Mouse (Mus musculus) midbrain, embryonic 16.5 days (tissue): ENCODE measurements at regions not wholly inside any gene's neighbourhood (a gene's known extent, or its start where the extent isn't known, plus 50 kb on each side); places are given as distances from the start of the nearest gene placed in this dataset.

Experiments
- ATAC-seq: fragments of 200-750 bp; cut with Nextera tagmentation; 2 replicates; pipeline ENCODE4 v1.8.0; 2017; ENCODE audit warnings: moderate TSS enrichment
- H3K27ac ChIP-seq: fragments of 300-500 bp; sonication (generic); 2 replicates; pipeline ENCODE4 v1.5.1; 2014; ENCODE audit warnings: mild to moderate bottlenecking, low read length, mixed read lengths
- H3K27me3 ChIP-seq: fragments of 300-500 bp; sonication (generic); 2 replicates; pipeline ENCODE4 v1.6.1; 2014; ENCODE audit warnings: low read depth, low read length, mixed read lengths; ENCODE audit not compliant: control insufficient read depth, insufficient read depth
- H3K36me3 ChIP-seq: fragments of 300-500 bp; sonication (generic); 2 replicates; pipeline ENCODE4 v1.6.1; 2014; ENCODE audit warnings: mild to moderate bottlenecking, low read length, moderate library complexity, mixed read lengths; ENCODE audit not compliant: control insufficient read depth, insufficient read depth
- H3K4me1 ChIP-seq: fragments of 300-500 bp; sonication (generic); 2 replicates; pipeline ENCODE4 v1.6.1; 2014; ENCODE audit warnings: mild to moderate bottlenecking, low read length, mixed read lengths; ENCODE audit not compliant: control insufficient read depth, insufficient read depth
- H3K4me2 ChIP-seq: fragments of 300-500 bp; sonication (generic); 2 replicates; pipeline ENCODE4 v1.6.1; 2014; ENCODE audit warnings: mild to moderate bottlenecking, low read length, mixed read lengths
- H3K4me3 ChIP-seq: fragments of 300-500 bp; sonication (generic); 2 replicates; pipeline ENCODE4 v1.5.1; 2014; ENCODE audit warnings: low read depth, mild to moderate bottlenecking, low read length, moderate library complexity, mixed read lengths
- H3K9ac ChIP-seq: fragments of 300-500 bp; sonication (generic); 2 replicates; pipeline ENCODE4 v1.6.1; 2014; ENCODE audit warnings: low read depth, low read length, mixed read lengths
- H3K9me3 ChIP-seq: fragments of 300-500 bp; sonication (generic); replicated peaks from 2 replicates; pipeline ENCODE4 v1.6.1; 2014; ENCODE audit warnings: mild to moderate bottlenecking, low read length, mixed read lengths; ENCODE audit not compliant: control insufficient read depth, poor library complexity, severe bottlenecking
- WGBS: fragments of 180-500 bp; shearing (Covaris S2); extraction: QIAGEN DNeasy Blood & Tissue Kit; methylation state at CpG from one replicate; pipeline ENCODE4 v1.1.7; 2014; 5-methylcytosine and 5-hydroxymethylcytosine counted together

GRCm38 (mm10) chr9:31794911-31795310 is 118.4 kb downstream of the Barx2 start:
- Histone ChIP-seq H3K4me3 (no peak overlapping the region), H3K27ac (no peak overlapping the region), H3K4me1 (no peaks in the 10 kb centered on the region), H3K36me3 (no peaks in the 10 kb centered on the region), H3K9ac (no peak overlapping the region), H3K4me2 (no peak overlapping the region), H3K27me3 (no peaks in the 10 kb centered on the region), H3K9me3 (0 out of 2 replicates have a peak, but pooled peaks cover 3% of the 10 kb centered on the region)
- 94% methylated on average over 2 of the region's 2 CpGs for WGBS
- no peak for ATAC-seq

DNA sequence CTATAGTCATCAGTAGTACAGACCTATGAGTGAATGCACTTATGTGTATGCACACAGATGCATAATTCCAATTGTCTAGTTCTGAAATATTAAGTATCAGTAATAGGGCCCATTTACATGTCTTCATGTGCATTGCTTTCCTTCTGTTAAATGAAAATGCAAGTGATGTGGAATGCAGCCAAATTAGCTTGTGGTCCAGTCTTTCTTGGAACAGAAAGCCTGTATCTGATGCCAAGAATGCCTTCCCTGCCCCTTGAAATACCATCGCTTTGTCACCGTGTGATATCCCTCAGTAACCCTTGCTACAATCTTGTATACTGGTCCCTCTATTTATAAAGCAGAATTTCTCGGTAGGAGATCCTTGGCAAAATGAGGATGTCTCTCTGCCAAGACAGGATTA is 137.3 kb downstream of the Barx2 start:
- H3K4me2 ChIP-seq: no peak overlapping the region
- no peak for ATAC-seq
- no peaks in the 10 kb centered on the region for H3K36me3 ChIP-seq
- H3K9ac ChIP-seq: no peak overlapping the region
- no peaks in the 10 kb centered on the region for H3K27me3 ChIP-seq
- WGBS: 82% methylated on average over 3 of the region's 3 CpGs
- no peaks in the 10 kb centered on the region for H3K9me3 ChIP-seq
- no peak overlapping the region for H3K27ac ChIP-seq
- H3K4me3 ChIP-seq: no peak overlapping the region
- no peaks in the 10 kb centered on the region for H3K4me1 ChIP-seq

DNA sequence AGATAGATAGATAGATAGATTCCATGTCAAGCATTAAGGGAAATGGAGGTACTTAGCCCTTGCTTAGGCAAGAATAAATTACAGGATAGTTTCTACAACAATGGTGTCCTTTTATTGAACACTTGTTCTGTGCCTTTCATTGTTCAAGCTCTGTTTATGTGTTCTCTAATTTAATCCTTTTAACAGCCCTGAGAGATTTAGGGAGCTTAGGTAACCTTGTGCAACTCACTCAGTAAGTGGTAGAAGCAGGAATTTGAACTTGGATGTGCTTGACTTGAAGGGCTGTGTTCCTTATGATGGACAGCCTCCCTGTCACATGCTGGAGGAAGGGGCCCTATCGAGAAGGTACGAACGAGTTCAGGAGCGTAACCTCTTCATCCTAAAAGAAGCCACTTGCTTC is 147.9 kb downstream of the Barx2 start:
- Histone ChIP-seq H3K4me1 (no peaks in the 10 kb centered on the region), H3K9ac (no peak overlapping the region), H3K9me3 (no peaks in the 10 kb centered on the region), H3K4me2 (no peak overlapping the region), H3K36me3 (no peaks in the 10 kb centered on the region), H3K27me3 (no peaks in the 10 kb centered on the region), H3K4me3 (no peak overlapping the region), H3K27ac (no peak overlapping the region)
- no peak for ATAC-seq
- 79% methylated on average over 4 of the region's 4 CpGs for WGBS

DNA sequence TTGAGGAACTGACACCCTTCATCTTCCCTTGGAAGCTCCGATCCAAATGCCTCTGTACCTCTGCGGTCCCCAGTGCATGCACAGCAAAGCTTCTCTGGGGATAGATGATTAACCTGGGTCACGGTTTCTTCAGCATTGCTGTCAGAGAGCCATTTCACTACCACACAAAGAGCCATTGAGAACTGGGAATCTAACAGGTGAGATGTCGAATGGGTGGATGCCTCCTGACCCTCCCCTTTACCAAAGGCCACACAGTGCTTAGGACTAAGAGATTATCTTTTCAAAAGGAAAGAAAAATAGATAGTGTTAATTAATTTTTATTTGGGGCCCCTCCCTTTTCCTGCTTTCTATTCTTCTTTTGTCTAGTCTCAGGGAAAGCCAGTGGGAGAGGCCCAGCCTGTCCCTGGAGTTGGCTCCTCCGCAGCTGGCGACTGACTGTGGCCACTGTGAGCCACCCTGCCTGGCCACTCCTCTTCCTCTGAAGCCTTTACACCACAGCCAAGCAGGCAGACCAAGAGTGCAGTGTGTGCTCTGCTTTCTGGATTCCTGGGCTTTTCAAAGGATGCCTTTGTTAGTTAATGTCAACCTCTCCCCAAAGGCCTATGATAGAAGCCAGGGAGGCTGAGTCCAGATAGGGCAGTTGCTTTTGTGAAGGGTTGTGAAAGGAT is 155.2 kb downstream of the Barx2 start:
- Histone ChIP-seq H3K4me1 (no peaks in the 10 kb centered on the region), H3K9ac (no peak overlapping the region), H3K27ac (no peak overlapping the region), H3K4me3 (no peak overlapping the region), H3K27me3 (no peaks in the 10 kb centered on the region), H3K36me3 (no peaks in the 10 kb centered on the region), H3K4me2 (no peak overlapping the region), H3K9me3 (no peaks in the 10 kb centered on the region)
- 48% methylated on average over 6 of the region's 6 CpGs for WGBS
- no peak for ATAC-seq

DNA sequence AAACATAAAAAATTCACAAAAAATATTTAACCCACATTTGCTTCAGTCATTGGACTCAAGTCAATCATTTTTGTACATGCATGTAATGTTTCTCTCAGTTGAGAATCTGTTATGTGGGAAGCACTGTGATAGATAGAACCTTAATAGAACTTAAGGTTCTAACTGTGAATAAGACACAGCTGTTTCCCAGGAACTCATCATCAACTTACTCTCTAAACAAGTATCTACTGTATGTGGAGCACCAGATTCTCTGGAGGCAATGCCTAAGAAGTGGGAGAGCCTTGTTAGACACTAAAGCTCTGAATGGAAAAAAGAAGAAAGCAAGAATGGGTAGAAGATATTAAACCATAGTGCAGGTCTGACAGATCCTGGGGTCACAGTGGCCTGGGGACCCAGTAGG is 182.8 kb downstream of the Barx2 start:
- Histone ChIP-seq H3K27ac (no peak overlapping the region), H3K9me3 (no peaks in the 10 kb centered on the region), H3K4me3 (no peak overlapping the region), H3K9ac (no peak overlapping the region), H3K4me2 (no peak overlapping the region), H3K36me3 (no peaks in the 10 kb centered on the region), H3K27me3 (no peaks in the 10 kb centered on the region), H3K4me1 (no peaks in the 10 kb centered on the region)
- ATAC-seq: no peak

GRCm38 (mm10) chr9:31719309-31719708 is 194.0 kb downstream of the Barx2 start:
- WGBS: 67% methylated on average over 6 of the region's 6 CpGs
- no peak overlapping the region for H3K27ac ChIP-seq
- no peak overlapping the region for H3K9ac ChIP-seq
- no peaks in the 10 kb centered on the region for H3K9me3 ChIP-seq
- no peaks in the 10 kb centered on the region for H3K4me1 ChIP-seq
- H3K27me3 ChIP-seq: no peaks in the 10 kb centered on the region
- no peaks in the 10 kb centered on the region for H3K36me3 ChIP-seq
- no peak for ATAC-seq
- no peak overlapping the region for H3K4me2 ChIP-seq
- H3K4me3 ChIP-seq: no peak overlapping the region

DNA sequence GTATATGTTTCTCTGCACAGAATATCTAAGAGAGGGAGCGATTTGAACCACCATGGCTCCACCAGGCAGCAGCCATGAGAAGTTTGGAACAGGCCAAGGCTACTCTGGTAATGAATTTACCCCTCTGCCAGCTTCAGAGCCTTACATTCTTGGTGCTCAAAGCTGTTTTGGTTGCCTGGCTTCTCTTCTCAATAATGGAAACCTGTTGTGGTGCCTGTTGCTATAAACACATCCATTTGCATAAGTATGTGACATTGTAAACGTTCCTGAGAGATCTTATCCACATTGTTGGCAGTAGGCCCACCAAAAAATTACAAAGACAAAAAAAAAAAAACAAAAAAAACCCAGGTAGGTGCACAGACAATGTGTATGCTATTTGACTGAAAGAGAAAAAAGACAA is 203.2 kb downstream of the Barx2 start:
- no peak for ATAC-seq
- H3K9me3 ChIP-seq: no peaks in the 10 kb centered on the region
- no peak overlapping the region for H3K4me3 ChIP-seq
- H3K36me3 ChIP-seq: no peaks in the 10 kb centered on the region
- 52% methylated on average over 2 of the region's 2 CpGs for WGBS
- H3K27me3 ChIP-seq: no peaks in the 10 kb centered on the region
- H3K4me2 ChIP-seq: no peak overlapping the region
- H3K27ac ChIP-seq: no peak overlapping the region
- H3K9ac ChIP-seq: no peak overlapping the region
- H3K4me1 ChIP-seq: no peaks in the 10 kb centered on the region

DNA sequence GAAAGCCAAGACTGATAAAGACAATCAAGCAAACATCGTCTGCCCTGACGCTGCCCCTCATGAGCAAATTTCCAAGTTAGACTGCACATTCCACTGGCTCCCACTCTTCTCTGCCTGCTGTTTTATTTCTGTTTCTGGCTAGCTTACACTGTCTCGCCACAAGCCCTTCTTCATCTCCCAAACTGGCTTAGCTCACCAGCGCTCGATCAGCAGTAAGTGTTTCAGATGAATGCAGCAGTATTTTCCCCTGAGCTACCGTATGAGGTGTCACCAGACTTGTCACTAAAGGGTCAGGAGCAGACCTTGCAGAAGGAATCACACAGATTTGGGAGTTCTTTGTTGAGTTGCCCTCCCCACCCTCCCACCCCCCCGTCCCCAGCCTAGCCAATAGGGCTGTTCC is 206.6 kb downstream of the Barx2 start:
- Histone ChIP-seq H3K36me3 (no peaks in the 10 kb centered on the region), H3K4me3 (no peak overlapping the region), H3K27me3 (no peaks in the 10 kb centered on the region), H3K4me1 (no peaks in the 10 kb centered on the region), H3K27ac (no peak overlapping the region), H3K9ac (no peak overlapping the region), H3K9me3 (no peaks in the 10 kb centered on the region), H3K4me2 (no peak overlapping the region)
- 79% methylated on average over 7 of the region's 7 CpGs for WGBS
- no peak for ATAC-seq

- H3K27ac ChIP-seq: no peak overlapping the region
- no peaks in the 10 kb centered on the region for H3K9me3 ChIP-seq
- H3K4me1 ChIP-seq: peaks cover 7% of the 10 kb centered on the region; the same call in 1 of the 2 replicates
- no peak overlapping the region for H3K9ac ChIP-seq
- H3K4me3 ChIP-seq: no peak overlapping the region
- H3K36me3 ChIP-seq: no peaks in the 10 kb centered on the region
- ATAC-seq: no peak
- 42% methylated on average over 7 of the region's 7 CpGs for WGBS
- no peaks in the 10 kb centered on the region for H3K27me3 ChIP-seq
- H3K4me2 ChIP-seq: no peak overlapping the region
Observed at GRCm38 (mm10) chr9:31690921-31691475, 222.3 kb downstream of the Barx2 start.
